Mouse (Mus musculus): ENCODE results near the gene Smdt1. TPM values are rescaled to one million over a fixed set of nuclear protein-coding genes. Genes with fewer than 3 reads are reported as not detected.
A peak's percentile ranks its signal among the peaks of the same experiment; 100 is the strongest.

Smdt1 gene
- total and polyA plus RNA-seq, 2 experiments from 2014 or later: 431 to 440 TPM

DNA sequence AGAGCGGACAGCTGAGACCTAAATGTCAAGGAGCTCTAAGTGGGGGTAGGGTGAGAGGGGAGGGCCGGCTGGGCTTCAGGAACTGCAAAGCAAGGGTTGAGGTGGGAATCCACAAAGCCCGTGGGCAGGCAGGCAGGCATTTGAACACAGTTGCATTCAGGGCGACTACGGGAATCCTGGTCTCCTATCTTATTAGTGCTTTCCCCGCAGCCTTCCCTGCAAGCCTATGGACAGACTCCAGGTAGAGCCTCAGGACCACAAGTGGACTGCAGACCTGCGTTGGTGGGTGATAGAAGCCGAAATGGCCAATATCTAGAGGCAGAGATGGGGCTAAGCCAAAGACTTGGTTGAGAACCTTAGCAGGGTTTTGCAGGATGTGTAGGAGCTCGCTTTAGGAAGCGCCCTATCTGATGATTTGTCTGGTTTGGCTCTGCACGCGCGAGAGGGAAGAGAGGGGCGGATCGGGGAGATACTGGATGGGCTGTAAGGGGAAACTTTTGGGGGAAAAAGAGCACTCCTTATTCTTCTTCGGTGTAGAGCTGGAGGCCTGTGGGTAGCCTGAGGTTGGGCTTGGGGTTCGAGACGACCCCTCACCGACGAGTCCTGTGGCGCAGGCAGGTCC is 1.8 kb downstream of the Smdt1 start:
- TF ChIP-seq EP300 (IDR thresholded peaks at IDR 0.05; ENCODE audit: low read depth) (no peak), CTCF (IDR thresholded peaks at IDR 0.05; ENCODE audit: low read depth) (no peak)
- Histone ChIP-seq H3K9me3 (replicated peaks; ENCODE audit: control insufficient read depth, low read length) (no peaks in the 10 kb centered on the region), H3K4me3 (ENCODE audit: low read depth, low read length) (peak overlapping the region; percentile 48), H3K9ac (replicated peaks; ENCODE audit: low read depth, low read length) (peak overlapping the region; percentile 73), H3K27me3 (ENCODE audit: control insufficient read depth, insufficient read depth, low read length) (no peaks in the 10 kb centered on the region), H3K4me1 (ENCODE audit: control insufficient read depth, insufficient read depth) (peaks cover 29% of the 10 kb centered on the region), H3K27ac (ENCODE audit: low read depth) (peak overlapping the region; percentile 77), H3K4me2 (ENCODE audit: low read depth, low read length) (peak overlapping the region; percentile 69), H3K36me3 (replicated peaks; ENCODE audit: control insufficient read depth, insufficient read depth, low read length) (peaks cover 15% of the 10 kb centered on the region)
- no peak for ATAC-seq (ENCODE audit: insufficient read depth, low read depth)
- DNase-seq (ENCODE audit: low spot score): no peak
- WGBS: 39% methylated on average over 21 of the region's 21 CpGs

- 0 out of 2 replicates have a peak, but pooled peaks have one; percentile 8 for TF ChIP-seq EP300 (IDR thresholded peaks at IDR 0.05; ENCODE audit: low read depth)
- TF ChIP-seq CTCF (IDR thresholded peaks at IDR 0.05; ENCODE audit: low read depth): no peak
- H3K27ac ChIP-seq (ENCODE audit: low read depth): peak overlapping the region; percentile 77
- peaks cover 9% of the 10 kb centered on the region for H3K36me3 ChIP-seq (replicated peaks; ENCODE audit: control insufficient read depth, insufficient read depth, low read length)
- 2% methylated on average over 29 of the region's 40 CpGs for WGBS
- peak overlapping the region; percentile 48 for H3K4me3 ChIP-seq (ENCODE audit: low read depth, low read length)
- ATAC-seq (ENCODE audit: insufficient read depth, low read depth) (no peak), DNase-seq (ENCODE audit: low spot score) (peak; percentile 40)
- peak overlapping the region; percentile 73 for H3K9ac ChIP-seq (replicated peaks; ENCODE audit: low read depth, low read length)
- no peaks in the 10 kb centered on the region for H3K9me3 ChIP-seq (replicated peaks; ENCODE audit: control insufficient read depth, low read length)
- no peaks in the 10 kb centered on the region for H3K27me3 ChIP-seq (ENCODE audit: control insufficient read depth, insufficient read depth, low read length)
- peaks cover 29% of the 10 kb centered on the region for H3K4me1 ChIP-seq (ENCODE audit: control insufficient read depth, insufficient read depth)
- peak overlapping the region; percentile 69 for H3K4me2 ChIP-seq (ENCODE audit: low read depth, low read length)
Observed at GRCm38 (mm10) chr15:82341036-82341501, 2.3 kb downstream of the Smdt1 start.

GRCm38 (mm10) chr15:82341675-82342542 is 3.1 kb downstream of the Smdt1 start:
- WGBS: 32% methylated on average over 15 of the region's 15 CpGs
- peaks cover under 1% of the 10 kb centered on the region; the same call in 1 of the 2 replicates for H3K36me3 ChIP-seq (replicated peaks; ENCODE audit: control insufficient read depth, insufficient read depth, low read length)
- H3K4me2 ChIP-seq (ENCODE audit: low read depth, low read length): peak overlapping the region; percentile 69

GRCm38 (mm10) chr15:82342543-82342935 is 3.8 kb downstream of the Smdt1 start:
- H3K4me2 ChIP-seq (ENCODE audit: low read depth, low read length): no peak overlapping the region
- no peak overlapping the region for H3K4me3 ChIP-seq (ENCODE audit: low read depth, low read length)
- no peak for DNase-seq (ENCODE audit: low spot score)
- WGBS: 83% methylated on average over 5 of the region's 5 CpGs
- TF ChIP-seq CTCF (IDR thresholded peaks at IDR 0.05; ENCODE audit: low read depth) (no peak), EP300 (IDR thresholded peaks at IDR 0.05; ENCODE audit: low read depth) (no peak)
- no peak for ATAC-seq (ENCODE audit: insufficient read depth, low read depth)
- no peak overlapping the region for H3K9ac ChIP-seq (replicated peaks; ENCODE audit: low read depth, low read length)
- peak overlapping the region; percentile 77; the same call in 1 of the 2 replicates for H3K27ac ChIP-seq (ENCODE audit: low read depth)
- H3K4me1 ChIP-seq (ENCODE audit: control insufficient read depth, insufficient read depth): peaks cover 33% of the 10 kb centered on the region
- no peaks in the 10 kb centered on the region for H3K27me3 ChIP-seq (ENCODE audit: control insufficient read depth, insufficient read depth, low read length)
- no peaks in the 10 kb centered on the region for H3K9me3 ChIP-seq (replicated peaks; ENCODE audit: control insufficient read depth, low read length)
- no peaks in the 10 kb centered on the region for H3K36me3 ChIP-seq (replicated peaks; ENCODE audit: control insufficient read depth, insufficient read depth, low read length)

More at GRCm38 (mm10) chr15:82341675-82342542, 3.1 kb downstream of the Smdt1 start:
- H3K4me1 ChIP-seq (ENCODE audit: control insufficient read depth, insufficient read depth): peaks cover 31% of the 10 kb centered on the region
- H3K9ac ChIP-seq (replicated peaks; ENCODE audit: low read depth, low read length): peak overlapping the region; percentile 73; the same call in 1 of the 2 replicates
- peak overlapping the region; percentile 77 for H3K27ac ChIP-seq (ENCODE audit: low read depth)
- ATAC-seq (ENCODE audit: insufficient read depth, low read depth) (no peak), DNase-seq (ENCODE audit: low spot score) (peak; percentile 47)
- H3K9me3 ChIP-seq (replicated peaks; ENCODE audit: control insufficient read depth, low read length): no peaks in the 10 kb centered on the region
- peak overlapping the region; percentile 48 for H3K4me3 ChIP-seq (ENCODE audit: low read depth, low read length)
- TF ChIP-seq EP300 (IDR thresholded peaks at IDR 0.05; ENCODE audit: low read depth) (no peak), CTCF (IDR thresholded peaks at IDR 0.05; ENCODE audit: low read depth) (no peak)
- H3K27me3 ChIP-seq (ENCODE audit: control insufficient read depth, insufficient read depth, low read length): no peaks in the 10 kb centered on the region

DNA sequence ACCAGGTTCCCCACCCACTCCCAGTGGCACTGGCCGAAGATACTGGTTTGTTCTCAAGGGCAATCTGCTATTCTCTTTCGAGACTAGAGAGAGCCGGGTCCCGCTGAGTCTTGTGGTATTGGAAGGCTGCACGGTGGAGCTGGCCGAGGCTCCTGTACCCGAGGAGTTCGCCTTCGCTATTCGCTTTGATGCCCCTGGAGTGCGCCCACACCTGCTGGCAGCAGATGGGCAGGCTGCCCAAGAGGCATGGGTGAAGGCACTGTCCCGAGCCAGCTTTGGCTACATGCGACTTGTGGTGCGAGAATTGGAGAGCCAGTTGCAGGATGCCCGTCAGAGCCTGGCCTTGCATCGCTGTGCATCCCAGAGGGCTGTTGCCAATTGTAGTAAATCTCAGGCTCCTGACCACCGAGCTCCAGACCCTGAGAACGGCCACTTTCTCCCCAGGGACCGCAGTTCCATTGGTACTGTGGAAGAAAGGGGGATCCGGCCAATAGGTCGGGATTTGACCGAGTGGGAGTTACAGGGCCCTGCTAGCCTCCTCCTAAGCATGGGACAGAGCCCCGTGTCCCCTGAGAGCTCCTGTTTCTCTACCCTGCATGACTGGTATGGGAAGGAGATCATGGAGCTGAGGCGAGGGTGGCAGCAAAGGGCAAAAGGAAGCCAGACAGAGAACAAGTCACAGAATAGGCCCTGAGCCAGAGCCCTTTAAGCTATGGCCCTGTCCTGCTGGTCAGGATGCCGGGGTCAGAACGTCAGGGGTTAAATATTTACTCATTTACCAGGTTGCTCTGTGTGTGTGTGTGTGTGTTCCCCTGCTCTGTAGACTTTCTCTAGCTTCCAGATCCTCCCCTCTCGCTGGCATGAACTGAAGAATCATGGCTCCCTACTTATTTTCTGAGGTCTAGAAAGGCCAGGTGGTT is 4.9 kb downstream of the Smdt1 start:
- no peak for ATAC-seq (ENCODE audit: insufficient read depth, low read depth)
- WGBS: 89% methylated on average over 27 of the region's 27 CpGs
- H3K4me1 ChIP-seq (ENCODE audit: control insufficient read depth, insufficient read depth): peaks cover 25% of the 10 kb centered on the region
- no peak overlapping the region for H3K4me2 ChIP-seq (ENCODE audit: low read depth, low read length)
- H3K4me3 ChIP-seq (ENCODE audit: low read depth, low read length): no peak overlapping the region
- DNase-seq (ENCODE audit: low spot score): no peak
- H3K36me3 ChIP-seq (replicated peaks; ENCODE audit: control insufficient read depth, insufficient read depth, low read length): peaks cover 10% of the 10 kb centered on the region
- H3K9ac ChIP-seq (replicated peaks; ENCODE audit: low read depth, low read length): no peak overlapping the region
- H3K9me3 ChIP-seq (replicated peaks; ENCODE audit: control insufficient read depth, low read length): no peaks in the 10 kb centered on the region
- H3K27ac ChIP-seq (ENCODE audit: low read depth): no peak overlapping the region
- H3K27me3 ChIP-seq (ENCODE audit: control insufficient read depth, insufficient read depth, low read length): no peaks in the 10 kb centered on the region
- TF ChIP-seq CTCF (IDR thresholded peaks at IDR 0.05; ENCODE audit: low read depth) (no peak), EP300 (IDR thresholded peaks at IDR 0.05; ENCODE audit: low read depth) (no peak)
